8 mouse cellular contexts compared by ENCODE assay signal in genomic region chr9:109038086-109038895, GRCm38 (mm10). TPM values are rescaled to one million over a fixed set of nuclear protein-coding genes. Genes with fewer than 3 reads are reported as not detected.
DNase-seq lines count a peak whose midpoint lies in the region; ATAC-seq and TF ChIP-seq lines count a peak whose summit lies in the region.

TSS of gene Shisa5 (plus strand) at chr9:109038565.

- DNase-seq in cerebellum, adult 11-12 months, result peak; percentile 62
- no peak for DNase-seq in cerebellum, adult 11 months
- DNase-seq in gastrocnemius, adult 18-20 months (ENCODE audit: low spot score), result peak; percentile 84
- peak in 1 of 2 experiments; percentile 89 for DNase-seq in left cerebral cortex, postnatal 10 days (ENCODE audit: extremely low spot score in 1 of 2, low spot score in 2 of 2)
- DNase-seq in spleen, adult 2 months (ENCODE audit: low read depth in 1 of 2, low spot score in 2 of 2), result peak in 1 of 2 experiments; percentile 84

- WGBS in hindbrain, embryonic 13.5 days, result 2% methylated on average over 40 of the region's 40 CpGs
- WGBS in spleen, adult 2 months, result 1% methylated on average over 40 of the region's 40 CpGs

- H3K9ac ChIP-seq in hindbrain, embryonic 13.5 days, result peak within 1 kb of the TSS; percentile 82

- peak; percentile 84 for ATAC-seq in hindbrain, embryonic 13.5 days (ENCODE audit: low FRiP score)
- peak; percentile 99 for ATAC-seq in megakaryocyte, adult 5-6 weeks (ENCODE audit: poor library complexity, severe bottlenecking)

- H3K4me1 ChIP-seq in brown adipose tissue, adult 24 weeks (ENCODE audit: control insufficient read depth, insufficient read depth, insufficient read length, low read length), result peaks cover 8% of the 10 kb centered on the region; the same call in 1 of the 2 replicates
- peaks cover 20% of the 10 kb centered on the region for H3K4me1 ChIP-seq in hindbrain, embryonic 13.5 days (replicated peaks)
- H3K4me1 ChIP-seq in spleen, adult 2 months (ENCODE audit: control insufficient read depth, insufficient read depth, insufficient read length), result peaks cover 18% of the 10 kb centered on the region; the same call in 1 of the 2 replicates

- H3K4me3 ChIP-seq in brown adipose tissue, adult 24 weeks (ENCODE audit: insufficient read depth, low read depth, low read length), result peak within 1 kb of the TSS; percentile 90
- H3K4me3 ChIP-seq in hindbrain, embryonic 13.5 days, result peak within 1 kb of the TSS; percentile 65
- peak within 1 kb of the TSS; percentile 92 for H3K4me3 ChIP-seq in spleen, adult 2 months (ENCODE audit: extremely low read depth, insufficient read depth, insufficient read length)

- intact Hi-C loops in left cerebral cortex, postnatal 10 days (cut with DNase I), result no loop called here

- H3K27ac ChIP-seq in brown adipose tissue, adult 24 weeks (replicated peaks; ENCODE audit: low read depth, low read length), result peak within 1 kb of the TSS; percentile 95
- H3K27ac ChIP-seq in hindbrain, embryonic 13.5 days, result no peak within 1 kb of the TSS; the same call in 1 of the 2 replicates
- H3K27ac ChIP-seq in spleen, adult 2 months (ENCODE audit: insufficient read depth, low read length), result peak within 1 kb of the TSS; percentile 84

- H3K27me3 ChIP-seq in hindbrain, embryonic 13.5 days, result 0 out of 2 replicates have a peak, but pooled peaks cover 5% of the 10 kb centered on the region
- H3K27me3 ChIP-seq in spleen, adult 2 months (ENCODE audit: control insufficient read depth, insufficient read depth, low read length), result no peaks in the 10 kb centered on the region

- H3K36me3 ChIP-seq in hindbrain, embryonic 13.5 days, result peaks cover 2% of the 10 kb centered on the region; the same call in 1 of the 2 replicates
- no peaks in the 10 kb centered on the region for H3K36me3 ChIP-seq in spleen, adult 2 months (ENCODE audit: control insufficient read depth, insufficient read depth, low read length)

- TF ChIP-seq CTCF in spleen, adult 2 months (IDR thresholded peaks at IDR 0.05; ENCODE audit: extremely low read depth, insufficient read depth, insufficient read length, insufficient replicate concordance), result no peak

- no peaks in the 10 kb centered on the region for H3K9me3 ChIP-seq in hindbrain, embryonic 13.5 days

- H3K4me2 ChIP-seq in hindbrain, embryonic 13.5 days, result peak within 1 kb of the TSS; percentile 88

- peak; percentile 78 for TF ChIP-seq POLR2A in spleen, adult 2 months (IDR thresholded peaks at IDR 0.05; ENCODE audit: low read depth, low read length)

RNA-seq across cellular contexts. Expression of gene Shisa5, which starts in this region (rescaled TPM):
- 30.4 and 48.6 TPM in 2 replicates for polyA plus RNA-seq in brown adipose tissue, adult 24 weeks (2012; ENCODE audit: insufficient read depth, insufficient read length, missing spikeins)
- 10 to 100 TPM in 1 of 2 experiments, 1 to 10 TPM in 1; 9.8 to 15.5 TPM for total RNA-seq in gastrocnemius, adult 18-20 months (2021)
- 64.6 and 66.2 TPM in 2 replicates for polyA plus RNA-seq in hindbrain, embryonic 13.5 days (2015; fragmentation: Nextera tagmentation; extraction: Ambion mirVana)
- 10 to 100 TPM; 46.2 to 56.7 TPM for total RNA-seq in left cerebral cortex, postnatal 10 days (2021)
- 119 and 176 TPM in 2 replicates for total RNA-seq in megakaryocyte, adult 5-6 weeks (2015)
- total RNA-seq in megakaryocyte, adult 5-6 weeks (2017), result 453 and 632 TPM in 2 replicates
- 4,319 and 4,795 TPM in 2 replicates for polyA plus RNA-seq in spleen, adult 2 months (2012; rRNA removed)

Comparison
In these comparisons a context has a peak if more than half of its experiments do, and no peak if none do; other contexts are left out.
1. RNA of gene Shisa5 (polyA plus RNA-seq): 4,319 to 4,795 TPM in spleen, adult 2 months; 64.6 to 66.2 TPM in hindbrain, embryonic 13.5 days and 30.4 to 48.6 TPM in brown adipose tissue, adult 24 weeks; every median in the first group is over 10 times any median in the second.
2. Peak in every context shown above with its lines, with median percentiles within 50 percentile points of each other: H3K4me3 ChIP-seq.